Mouse (Mus musculus) forebrain, postnatal 0 days (tissue): ENCODE data around the gene Agbl4. TPM values are rescaled to one million over a fixed set of nuclear protein-coding genes. Genes with fewer than 3 reads are reported as not detected.

Experiments used
- ATAC-seq: fragments of 200-750 bp; cut with Nextera tagmentation; 2 replicates; pipeline ENCODE4 v1.8.0; 2017; ENCODE audit warnings: mild to moderate bottlenecking, moderate library complexity
- DNase-seq: peaks from one replicate; pipeline ENCODE4 v3.0.0-alpha.2; 2015
- H3K27ac ChIP-seq: fragments of 300-500 bp; sonication (generic); 2 replicates; pipeline ENCODE4 v1.5.1; 2014; ENCODE audit warnings: low read depth, mild to moderate bottlenecking, antibody characterized with exemption, low read length, moderate library complexity, mixed read lengths
- H3K27me3 ChIP-seq: fragments of 300-500 bp; sonication (generic); 2 replicates; pipeline ENCODE4 v1.6.1; 2014; ENCODE audit warnings: mild to moderate bottlenecking, low read length, mixed read lengths; ENCODE audit not compliant: insufficient read depth
- H3K36me3 ChIP-seq: fragments of 300-500 bp; sonication (generic); 2 replicates; pipeline ENCODE4 v1.6.1; 2014; ENCODE audit warnings: mild to moderate bottlenecking, moderate library complexity; ENCODE audit not compliant: insufficient read depth
- H3K4me1 ChIP-seq: fragments of 300-500 bp; sonication (generic); 2 replicates; pipeline ENCODE4 v1.6.1; 2014; ENCODE audit warnings: antibody characterized with exemption; ENCODE audit not compliant: insufficient read depth
- H3K4me2 ChIP-seq: fragments of 300-500 bp; sonication (generic); 2 replicates; pipeline ENCODE4 v1.6.1; 2014; ENCODE audit warnings: low read depth, mild to moderate bottlenecking, moderate library complexity
- H3K4me3 ChIP-seq: fragments of 300-500 bp; sonication (generic); 2 replicates; pipeline ENCODE4 v1.5.1; 2014; ENCODE audit warnings: low read depth, low read length, mixed read lengths
- H3K9ac ChIP-seq: fragments of 300-500 bp; sonication (generic); 2 replicates; pipeline ENCODE4 v1.6.1; 2014; ENCODE audit warnings: mild to moderate bottlenecking
- H3K9me3 ChIP-seq: fragments of 300-500 bp; sonication (generic); 2 replicates; pipeline ENCODE4 v1.6.1; 2016; ENCODE audit warnings: low read length
- CTCF ChIP-seq: sonication (generic); IDR thresholded peaks from 2 replicates; pipeline ENCODE4 v1.5.1; 2016; ENCODE audit warnings: antibody characterized with exemption, control low read depth, low read depth
- WGBS: fragments of 180-500 bp; shearing (Covaris S2); extraction: QIAGEN DNeasy Blood & Tissue Kit; methylation state at CpG from one replicate; pipeline ENCODE4 v1.1.7; 2014; 5-methylcytosine and 5-hydroxymethylcytosine counted together
- polyA plus RNA-seq: library from polyadenylated mRNA; unstranded; fragments of >200 nt; fragmentation: Nextera tagmentation; extraction: Ambion mirVana; gene quantifications from 2 replicates; pipeline ENCODE4 v1.2.1, GENCODE M21; 2015
- total RNA-seq: library from RNA; depleted of rRNA; stranded (reverse); fragments of >200 nt; gene quantifications from 2 replicates; pipeline ENCODE4 v1.2.3, GENCODE M21; 2014

The Agbl4 gene
- total and polyA plus RNA-seq, 2 experiments from 2014 or later: 3.3 to 6.2 TPM

- H3K9me3 ChIP-seq: no peaks in the 10 kb centered on the region
- no peak overlapping the region for H3K27ac ChIP-seq
- H3K9ac ChIP-seq: no peak overlapping the region
- ATAC-seq: no peak
- 88% methylated on average over 6 of the region's 6 CpGs for WGBS
- DNase-seq: no peak
- no peak for TF ChIP-seq CTCF
- peaks cover 5% of the 10 kb centered on the region; the same call in 1 of the 2 replicates for H3K36me3 ChIP-seq
- H3K4me2 ChIP-seq: no peak overlapping the region
- H3K4me3 ChIP-seq: no peak overlapping the region
- no peaks in the 10 kb centered on the region for H3K27me3 ChIP-seq
- peaks cover 10% of the 10 kb centered on the region for H3K4me1 ChIP-seq
Observed at GRCm38 (mm10) chr4:111421785-111422184, 1024.3 kb downstream of the Agbl4 start.

GRCm38 (mm10) chr4:111424371-111424950 lies 1027.0 kb downstream of the Agbl4 start:
- H3K27me3 ChIP-seq: no peaks in the 10 kb centered on the region
- H3K9me3 ChIP-seq: no peaks in the 10 kb centered on the region
- H3K4me1 ChIP-seq: 0 out of 2 replicates have a peak, but pooled peaks cover 2% of the 10 kb centered on the region
- no peaks in the 10 kb centered on the region for H3K36me3 ChIP-seq
- H3K9ac ChIP-seq: no peak overlapping the region
- no peak for ATAC-seq
- no peak overlapping the region for H3K27ac ChIP-seq
- DNase-seq: no peak
- no peak overlapping the region for H3K4me2 ChIP-seq
- 84% methylated on average over 1 of the region's 1 CpGs for WGBS
- H3K4me3 ChIP-seq: no peak overlapping the region
- no peak for TF ChIP-seq CTCF

GRCm38 (mm10) chr4:111425170-111425569 lies 1027.7 kb downstream of the Agbl4 start:
- ATAC-seq (no peak), DNase-seq (no peak)
- H3K9ac ChIP-seq: no peak overlapping the region
- no peak overlapping the region for H3K27ac ChIP-seq
- no peaks in the 10 kb centered on the region for H3K27me3 ChIP-seq
- 70% methylated on average over 6 of the region's 6 CpGs for WGBS
- no peak for TF ChIP-seq CTCF
- H3K9me3 ChIP-seq: no peaks in the 10 kb centered on the region
- H3K4me3 ChIP-seq: no peak overlapping the region
- H3K4me2 ChIP-seq: no peak overlapping the region
- H3K36me3 ChIP-seq: no peaks in the 10 kb centered on the region
- H3K4me1 ChIP-seq: no peaks in the 10 kb centered on the region

GRCm38 (mm10) chr4:111431186-111431585 lies 1033.7 kb downstream of the Agbl4 start:
- 93% methylated on average over 2 of the region's 2 CpGs for WGBS
- no peaks in the 10 kb centered on the region for H3K9me3 ChIP-seq
- TF ChIP-seq CTCF: no peak
- H3K4me2 ChIP-seq: no peak overlapping the region
- no peak overlapping the region for H3K4me3 ChIP-seq
- H3K4me1 ChIP-seq: no peaks in the 10 kb centered on the region
- DNase-seq (no peak), ATAC-seq (no peak)
- H3K9ac ChIP-seq: no peak overlapping the region
- peaks cover 28% of the 10 kb centered on the region for H3K36me3 ChIP-seq
- H3K27me3 ChIP-seq: no peaks in the 10 kb centered on the region
- H3K27ac ChIP-seq: no peak overlapping the region

GRCm38 (mm10) chr4:111432013-111432412 lies 1034.6 kb downstream of the Agbl4 start:
- Histone ChIP-seq H3K36me3 (peaks cover 35% of the 10 kb centered on the region), H3K27me3 (no peaks in the 10 kb centered on the region), H3K4me2 (no peak overlapping the region), H3K4me1 (no peaks in the 10 kb centered on the region), H3K27ac (no peak overlapping the region), H3K9ac (no peak overlapping the region), H3K4me3 (no peak overlapping the region), H3K9me3 (no peaks in the 10 kb centered on the region)
- no peak for TF ChIP-seq CTCF
- DNase-seq (no peak), ATAC-seq (no peak)
- WGBS: 87% methylated on average over 5 of the region's 5 CpGs

GRCm38 (mm10) chr4:111432417-111432816 lies 1035.0 kb downstream of the Agbl4 start:
- no peak overlapping the region for H3K4me2 ChIP-seq
- no peak for TF ChIP-seq CTCF
- no peak overlapping the region for H3K27ac ChIP-seq
- no peaks in the 10 kb centered on the region for H3K9me3 ChIP-seq
- no peaks in the 10 kb centered on the region for H3K27me3 ChIP-seq
- no peak overlapping the region for H3K4me3 ChIP-seq
- WGBS: 80% methylated on average over 5 of the region's 5 CpGs
- H3K9ac ChIP-seq: no peak overlapping the region
- ATAC-seq: no peak
- H3K4me1 ChIP-seq: no peaks in the 10 kb centered on the region
- H3K36me3 ChIP-seq: peaks cover 35% of the 10 kb centered on the region
- no peak for DNase-seq

- no peak overlapping the region for H3K9ac ChIP-seq
- no peak overlapping the region for H3K27ac ChIP-seq
- H3K4me1 ChIP-seq: peaks cover 13% of the 10 kb centered on the region; the same call in 1 of the 2 replicates
- no peak overlapping the region for H3K4me2 ChIP-seq
- WGBS: 61% methylated on average over 1 of the region's 1 CpGs
- ATAC-seq (no peak), DNase-seq (no peak)
- H3K9me3 ChIP-seq: no peaks in the 10 kb centered on the region
- H3K36me3 ChIP-seq: peaks cover 4% of the 10 kb centered on the region
- no peak for TF ChIP-seq CTCF
- no peak overlapping the region for H3K4me3 ChIP-seq
- no peaks in the 10 kb centered on the region; the same call in 1 of the 2 replicates for H3K27me3 ChIP-seq
Observed at GRCm38 (mm10) chr4:111441709-111442108, 1044.2 kb downstream of the Agbl4 start.
